Mouse (Mus musculus) kidney, embryonic 14.5 days (tissue): ENCODE measurements around the gene Ppfia4. TPM values are rescaled to one million over a fixed set of nuclear protein-coding genes. Genes with fewer than 3 reads are reported as not detected.

ENCODE experiments used
- ATAC-seq: fragments of 200-750 bp; cut with Nextera tagmentation; 2 replicates; pipeline ENCODE4 v1.8.0; 2017; ENCODE audit warnings: moderate number of reproducible peaks, mild to moderate bottlenecking, moderate TSS enrichment, moderate library complexity; ENCODE audit not compliant: low FRiP score, low TSS enrichment
- H3K27ac ChIP-seq: fragments of 300-500 bp; sonication (generic); 2 replicates; pipeline ENCODE4 v1.5.1; 2014; ENCODE audit warnings: low read depth, mild to moderate bottlenecking, low read length, moderate library complexity, mixed read lengths
- H3K27me3 ChIP-seq: fragments of 300-500 bp; sonication (generic); 2 replicates; pipeline ENCODE4 v1.6.1; 2014; ENCODE audit warnings: mild to moderate bottlenecking, low read length; ENCODE audit not compliant: control insufficient read depth, insufficient read depth
- H3K36me3 ChIP-seq: fragments of 300-500 bp; sonication (generic); 2 replicates; pipeline ENCODE4 v1.6.1; 2014; ENCODE audit warnings: low read length, mixed read lengths; ENCODE audit not compliant: control insufficient read depth, insufficient read depth
- H3K4me1 ChIP-seq: fragments of 300-500 bp; sonication (generic); 2 replicates; pipeline ENCODE4 v1.6.1; 2014; ENCODE audit warnings: low read length, mixed read lengths; ENCODE audit not compliant: control insufficient read depth, insufficient read depth
- H3K4me2 ChIP-seq: fragments of 300-500 bp; sonication (generic); replicated peaks from 2 replicates; pipeline ENCODE4 v1.6.1; 2014; ENCODE audit warnings: low read depth, mild to moderate bottlenecking, low read length
- H3K4me3 ChIP-seq: fragments of 300-500 bp; sonication (generic); 2 replicates; pipeline ENCODE4 v1.5.1; 2014; ENCODE audit warnings: mild to moderate bottlenecking, low read length
- H3K9ac ChIP-seq: fragments of 300-500 bp; sonication (generic); 2 replicates; pipeline ENCODE4 v1.6.1; 2014; ENCODE audit warnings: low read depth, mild to moderate bottlenecking, low read length, moderate library complexity
- H3K9me3 ChIP-seq: fragments of 300-500 bp; sonication (generic); 2 replicates; pipeline ENCODE4 v1.6.1; 2016; ENCODE audit warnings: low read length; ENCODE audit not compliant: control insufficient read depth
- WGBS: fragments of 180-500 bp; shearing (Covaris S2); extraction: QIAGEN DNeasy Blood & Tissue Kit; methylation state at CpG from one replicate; pipeline ENCODE4 v1.1.7; 2014; 5-methylcytosine and 5-hydroxymethylcytosine counted together
- polyA plus RNA-seq: library from polyadenylated mRNA; unstranded; fragments of >200 nt; fragmentation: Nextera tagmentation; extraction: Ambion mirVana; gene quantifications from 2 replicates; pipeline ENCODE4 v1.2.1, GENCODE M21; 2014

Ppfia4 gene
- polyA plus RNA-seq, 1 experiment from 2014 or later, result 2.7 TPM

DNA sequence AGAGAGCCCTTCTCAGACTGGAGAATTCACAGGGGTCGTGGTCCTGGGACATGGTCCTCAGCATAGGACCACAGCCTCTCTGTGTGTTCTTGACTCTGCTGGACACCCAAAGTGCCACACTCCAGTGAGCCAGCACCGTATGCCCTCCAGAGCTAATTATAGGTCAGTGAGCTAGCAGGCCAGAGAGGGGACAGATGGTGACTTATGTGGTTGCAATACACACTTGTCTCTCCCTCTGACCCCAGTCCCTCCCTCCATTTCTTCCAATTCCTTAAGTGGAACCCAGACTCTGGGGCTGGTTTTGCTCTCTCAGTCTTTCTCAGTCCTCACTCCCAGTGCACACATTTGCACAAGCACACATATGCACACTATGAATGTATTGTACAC lies 9.5 kb upstream of the Ppfia4 start:
- Histone ChIP-seq H3K4me1 (no peaks in the 10 kb centered on the region), H3K4me3 (no peak overlapping the region), H3K9ac (no peak overlapping the region), H3K27me3 (no peaks in the 10 kb centered on the region), H3K9me3 (no peaks in the 10 kb centered on the region), H3K36me3 (peaks cover 14% of the 10 kb centered on the region), H3K4me2 (no peak overlapping the region), H3K27ac (no peak overlapping the region)
- 48% methylated on average over 2 of the region's 2 CpGs for WGBS
- ATAC-seq, result no peak

DNA sequence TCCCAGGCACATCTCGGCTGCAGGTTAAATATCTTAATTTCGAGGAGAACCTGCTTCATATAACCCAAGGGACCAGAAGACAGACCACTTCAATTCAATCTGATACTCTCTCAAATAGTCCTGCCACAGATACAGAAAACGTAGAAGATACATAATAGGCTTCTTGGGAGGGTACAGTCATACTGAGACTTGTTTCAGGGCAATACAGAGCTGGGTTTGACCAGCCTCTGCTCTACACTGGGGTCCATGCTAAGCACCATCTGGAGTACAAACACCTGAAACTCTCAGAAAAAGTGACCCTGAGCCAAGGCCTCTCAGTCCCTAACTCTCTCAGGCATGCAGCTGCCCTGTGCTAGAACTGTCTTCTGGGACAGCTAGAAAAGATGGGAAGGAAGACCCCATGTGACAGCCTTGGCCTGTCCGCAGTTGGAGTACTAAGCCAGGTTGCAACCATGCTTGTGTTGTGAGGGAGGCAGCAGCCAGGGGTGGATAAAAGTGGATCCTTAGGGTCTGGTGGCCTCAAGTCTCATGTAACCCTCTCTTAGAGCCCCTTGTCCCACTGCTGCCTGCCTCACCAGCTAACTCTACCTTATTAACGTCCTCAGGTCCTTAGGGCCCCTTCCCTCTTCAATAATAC lies 9.0 kb upstream of the Ppfia4 start:
- Histone ChIP-seq H3K36me3 (peaks cover 10% of the 10 kb centered on the region), H3K9ac (no peak overlapping the region), H3K9me3 (no peaks in the 10 kb centered on the region), H3K27me3 (no peaks in the 10 kb centered on the region), H3K27ac (no peak overlapping the region), H3K4me2 (no peak overlapping the region), H3K4me1 (no peaks in the 10 kb centered on the region), H3K4me3 (no peak overlapping the region)
- 79% methylated on average over 5 of the region's 5 CpGs for WGBS
- ATAC-seq, result no peak

GRCm38 (mm10) chr1:134339757-134340619 lies 7.3 kb upstream of the Ppfia4 start:
- no peaks in the 10 kb centered on the region for H3K36me3 ChIP-seq
- no peak overlapping the region for H3K4me2 ChIP-seq
- H3K27me3 ChIP-seq, result no peaks in the 10 kb centered on the region
- H3K27ac ChIP-seq, result no peak overlapping the region
- ATAC-seq, result no peak
- no peak overlapping the region for H3K9ac ChIP-seq
- no peaks in the 10 kb centered on the region for H3K9me3 ChIP-seq
- WGBS, result 95% methylated on average over 18 of the region's 18 CpGs
- H3K4me3 ChIP-seq, result no peak overlapping the region
- H3K4me1 ChIP-seq, result no peaks in the 10 kb centered on the region

DNA sequence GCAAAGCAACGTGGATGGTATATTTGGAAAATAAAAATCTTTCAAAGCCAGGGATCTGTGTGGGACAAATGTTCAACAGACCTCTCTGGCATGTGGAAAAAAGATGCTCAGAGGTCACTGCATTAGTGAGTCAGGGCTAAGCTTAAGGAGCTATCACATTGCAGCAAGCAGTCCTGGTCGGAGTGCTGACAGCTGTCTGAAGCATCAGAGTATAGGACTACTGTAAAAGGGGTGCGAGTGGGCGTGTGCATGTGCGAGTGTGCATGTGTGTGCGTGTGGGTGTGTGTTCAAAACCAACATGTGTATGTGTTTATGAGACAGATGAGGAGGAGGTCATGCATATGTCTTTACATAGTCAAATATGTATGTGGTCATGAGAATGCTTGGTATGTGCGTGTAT lies 6.4 kb upstream of the Ppfia4 start:
- H3K9ac ChIP-seq, result no peak overlapping the region
- no peaks in the 10 kb centered on the region for H3K4me1 ChIP-seq
- no peaks in the 10 kb centered on the region for H3K9me3 ChIP-seq
- WGBS, result 90% methylated on average over 7 of the region's 7 CpGs
- no peak overlapping the region for H3K4me2 ChIP-seq
- no peak overlapping the region for H3K27ac ChIP-seq
- ATAC-seq, result no peak
- H3K4me3 ChIP-seq, result no peak overlapping the region
- H3K36me3 ChIP-seq, result no peaks in the 10 kb centered on the region
- H3K27me3 ChIP-seq, result no peaks in the 10 kb centered on the region

DNA sequence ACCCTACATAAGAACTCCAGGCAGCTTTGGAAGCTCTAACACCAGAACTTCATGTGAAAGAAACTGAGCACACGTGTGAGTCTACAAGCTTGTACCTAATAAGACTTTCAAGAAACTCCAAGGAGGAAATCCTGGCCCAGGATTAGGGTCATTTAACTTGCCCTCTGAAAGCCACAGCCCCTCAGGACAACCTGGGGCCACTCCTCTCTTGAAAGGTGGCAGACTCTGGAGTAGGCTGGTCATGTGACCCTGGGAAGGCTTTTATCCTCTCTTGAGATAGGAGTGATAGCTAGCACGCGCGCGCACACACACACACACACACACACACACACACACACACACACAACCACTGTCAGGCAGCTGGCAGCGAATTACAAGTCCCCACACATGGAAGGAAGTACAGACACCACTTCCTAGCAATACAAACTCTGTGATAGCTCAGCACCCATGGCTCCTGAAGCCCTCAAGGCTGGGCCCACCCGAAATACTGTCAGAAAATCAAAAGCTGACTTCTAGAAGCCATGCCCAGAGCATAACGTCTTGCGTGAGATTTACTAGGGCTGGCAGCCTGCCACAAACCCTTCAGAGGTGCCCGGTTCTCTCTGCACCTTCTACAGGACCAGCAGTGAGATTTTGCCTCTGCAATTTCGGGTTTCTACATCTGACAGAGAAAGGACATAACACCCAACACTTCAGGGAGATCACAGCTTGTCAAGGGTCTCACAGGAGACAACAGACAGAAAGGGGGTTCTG lies 4.4 kb upstream of the Ppfia4 start:
- Histone ChIP-seq H3K4me1 (0 out of 2 replicates have a peak, but pooled peaks cover 3% of the 10 kb centered on the region), H3K36me3 (no peaks in the 10 kb centered on the region), H3K4me2 (no peak overlapping the region), H3K4me3 (no peak overlapping the region), H3K27me3 (no peaks in the 10 kb centered on the region), H3K9ac (no peak overlapping the region), H3K27ac (no peak overlapping the region), H3K9me3 (no peaks in the 10 kb centered on the region)
- WGBS, result 71% methylated on average over 11 of the region's 11 CpGs
- no peak for ATAC-seq

DNA sequence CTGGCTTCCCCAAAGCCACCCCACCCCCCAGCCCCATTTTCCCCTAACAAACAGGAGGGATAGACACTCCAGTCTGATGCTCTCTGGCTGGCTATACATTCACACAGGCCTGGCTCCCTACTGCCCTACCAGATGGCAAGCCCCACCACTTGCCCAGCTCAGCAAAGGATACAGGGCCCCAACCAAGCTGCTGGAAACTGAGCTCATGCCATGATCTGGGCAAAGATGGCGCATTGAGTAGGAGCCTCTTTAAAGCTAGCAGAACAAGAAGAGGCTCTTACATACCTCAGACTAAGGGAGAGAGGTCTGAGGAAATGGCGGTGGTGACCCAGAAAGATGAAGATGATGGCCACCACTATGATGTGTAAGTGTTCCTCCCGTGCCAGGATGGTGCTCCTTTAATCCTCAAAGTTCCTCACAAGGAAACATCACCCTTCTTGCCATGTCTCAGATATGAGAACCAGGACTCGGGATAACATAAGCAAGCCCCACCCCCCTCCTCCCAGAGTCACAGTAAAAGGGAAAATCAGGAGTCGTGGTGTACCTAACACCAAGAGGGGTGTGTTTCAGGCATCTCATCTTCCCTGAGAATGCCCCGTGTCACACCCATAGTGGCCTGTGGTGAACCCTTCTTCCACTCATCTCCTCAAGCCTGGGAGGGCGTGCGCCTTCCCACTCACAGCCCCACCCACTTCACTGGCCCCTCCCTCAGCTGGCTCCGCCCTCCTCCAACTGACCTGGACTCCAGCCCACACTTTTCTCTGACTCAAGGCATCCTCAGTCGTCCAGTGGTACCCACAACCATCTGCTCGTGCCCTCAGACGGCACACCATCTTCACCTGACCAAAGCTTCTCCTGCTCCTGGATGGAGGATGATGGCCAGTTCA lies 3.4 kb upstream of the Ppfia4 start:
- H3K9ac ChIP-seq, result no peak overlapping the region
- WGBS, result 86% methylated on average over 12 of the region's 12 CpGs
- ATAC-seq, result no peak

GRCm38 (mm10) chr1:134335211-134335923 lies 2.6 kb upstream of the Ppfia4 start:
- no peak for ATAC-seq
- Histone ChIP-seq H3K4me2 (no peak overlapping the region), H3K9me3 (no peaks in the 10 kb centered on the region), H3K36me3 (no peaks in the 10 kb centered on the region), H3K9ac (no peak overlapping the region), H3K4me1 (0 out of 2 replicates have a peak, but pooled peaks cover 3% of the 10 kb centered on the region), H3K27ac (no peak overlapping the region), H3K4me3 (no peak overlapping the region), H3K27me3 (no peaks in the 10 kb centered on the region)
- 70% methylated on average over 13 of the region's 13 CpGs for WGBS

More for the DNA sequence above, 3.4 kb upstream of the Ppfia4 start:
- Histone ChIP-seq H3K4me1 (0 out of 2 replicates have a peak, but pooled peaks cover 3% of the 10 kb centered on the region), H3K27me3 (no peaks in the 10 kb centered on the region), H3K9me3 (no peaks in the 10 kb centered on the region), H3K36me3 (no peaks in the 10 kb centered on the region), H3K4me3 (no peak overlapping the region), H3K27ac (no peak overlapping the region), H3K4me2 (no peak overlapping the region)
